Mouse (Mus musculus): ENCODE measurements around the gene Sap30bp. TPM values are rescaled to one million over a fixed set of nuclear protein-coding genes. Genes with fewer than 3 reads are reported as not detected.

The Sap30bp gene
- total RNA-seq (2023) = 34.7 and 50.0 TPM in 2 replicates

GRCm38 (mm10) chr11:115933108-115933746, at the start of gene Sap30bp, which contains the start of gene Recql5:
Gene Sap30bp, plus strand, starts transcription at chr11:115933282.
Gene Recql5, minus strand, starts transcription at chr11:115933477.

GRCm38 (mm10) chr11:115899486-115900266, 33.4 kb upstream of the Sap30bp start, which contains the start of gene Smim5:
Gene Smim5, plus strand, starts transcription at chr11:115899966.

GRCm38 (mm10) chr11:115911632-115912376, 21.3 kb upstream of the Sap30bp start, which contains the start of gene Smim6:
Gene Smim6, plus strand, starts transcription at chr11:115912017.

GRCm38 (mm10) chr11:115974309-115975082, 41.4 kb downstream of the Sap30bp start, which contains the start of gene Itgb4:
Gene Itgb4, plus strand, starts transcription at chr11:115974709.

GRCm38 (mm10) chr11:116012262-116012947, 79.3 kb downstream of the Sap30bp start, which contains the start of gene Galk1:
Gene Galk1, minus strand, starts transcription at chr11:116012719.

Other genes with a start within 250 kb of the Sap30bp start
- 197 and 236 TPM in 2 replicates for gene Grb2, start 224.7 kb upstream of the Sap30bp start, total RNA-seq (2023)
- 31.7 and 49.2 TPM in 2 replicates for gene Tmem94, start 167.8 kb upstream of the Sap30bp start, total RNA-seq (2023)
- 0.82 and 1.0 TPM in 2 replicates for gene Caskin2, start 119.6 kb upstream of the Sap30bp start, total RNA-seq (2023)
- gene Tsen54, start 118.6 kb upstream of the Sap30bp start, total RNA-seq (2023) = 3.1 and 4.5 TPM in 2 replicates
- gene Llgl2, start 109.2 kb upstream of the Sap30bp start, total RNA-seq (2023) = 2.6 and 4.2 TPM in 2 replicates
- 0.93 and 2.3 TPM in 2 replicates for gene Myo15b, start 74.9 kb upstream of the Sap30bp start, total RNA-seq (2023)
- 52.4 and 59.6 TPM in 2 replicates for gene Smim5, start 33.3 kb upstream of the Sap30bp start, total RNA-seq (2023)
- 4.6 and 6.4 TPM in 2 replicates for gene Smim6, start 21.3 kb upstream of the Sap30bp start, total RNA-seq (2023)
- gene Recql5, start 195 bp downstream of the Sap30bp start, total RNA-seq (2023) = 22.0 and 28.2 TPM in 2 replicates
- 0.13 TPM in 1 of 2 replicates, not detected in the other for gene Itgb4, start 41.4 kb downstream of the Sap30bp start, total RNA-seq (2023)
- gene Galk1, start 79.4 kb downstream of the Sap30bp start, total RNA-seq (2023) = 4.9 and 6.7 TPM in 2 replicates
- 3,437 and 4,057 TPM in 2 replicates for gene H3f3b, start 94.7 kb downstream of the Sap30bp start, total RNA-seq (2023)
- gene Unk, start 97.0 kb downstream of the Sap30bp start, total RNA-seq (2023) = 22.2 and 26.7 TPM in 2 replicates
- 94.4 and 118 TPM in 2 replicates for gene Unc13d, start 144.7 kb downstream of the Sap30bp start, total RNA-seq (2023)
- gene Wbp2, start 153.7 kb downstream of the Sap30bp start, total RNA-seq (2023) = 177 and 178 TPM in 2 replicates
- 0.23 and 0.47 TPM in 2 replicates for gene Trim47, start 193.9 kb downstream of the Sap30bp start, total RNA-seq (2023)
- 4.5 and 4.6 TPM in 2 replicates for gene Trim65, start 197.8 kb downstream of the Sap30bp start, total RNA-seq (2023)
- 11.5 and 13.4 TPM in 2 replicates for gene Mrpl38, start 205.6 kb downstream of the Sap30bp start, total RNA-seq (2023)
- 5.1 and 6.4 TPM in 2 replicates for gene Fbf1, start 234.9 kb downstream of the Sap30bp start, total RNA-seq (2023)